Mouse (Mus musculus) naive thymus-derived CD4-positive, alpha-beta T cell, adult 2 months (primary cell): ENCODE data around the gene Apip.

Source experiments
- DNase-seq: peaks from one replicate; pipeline ENCODE4 v3.0.0-alpha.2; 2011; ENCODE audit warnings: low read depth

Apip gene

GRCm38 (mm10) chr2:103102595-103102994 lies 29.1 kb downstream of the Apip start:
- no peak for DNase-seq

- DNase-seq: no peak
These were observed 32.7 kb downstream of the Apip start for GRCm38 (mm10) chr2:103106172-103106571.

- no peak for DNase-seq
These were observed 38.2 kb downstream of the Apip start for GRCm38 (mm10) chr2:103111669-103112068.

GRCm38 (mm10) chr2:103117212-103117611 lies 43.7 kb downstream of the Apip start:
- no peak for DNase-seq

- no peak for DNase-seq
These were observed 45.1 kb downstream of the Apip start for GRCm38 (mm10) chr2:103118324-103119196.

- DNase-seq: no peak
These were observed 45.9 kb downstream of the Apip start for GRCm38 (mm10) chr2:103119197-103119854.

GRCm38 (mm10) chr2:103129676-103130075 lies 56.2 kb downstream of the Apip start:
- DNase-seq: no peak

- DNase-seq: no peak
These were observed 57.7 kb downstream of the Apip start for GRCm38 (mm10) chr2:103131145-103131544.

- DNase-seq: no peak
These were observed 65.2 kb downstream of the Apip start for GRCm38 (mm10) chr2:103138529-103139265.
